Mouse (Mus musculus) T-helper 17 cell (primary cell): Measurements from ENCODE around the gene Uggt1.

ENCODE experiments used
- in situ Hi-C, 2 experiments: fragments of 300-600 bp; cut with MboI, MseI; formaldehyde crosslinking; loops; 1 replicate in 1 of 2; 2 replicates in 1 of 2; pipeline ENCODE4 v1.15.1; 2025; ENCODE audit warnings: high pct_unique_total_duplicates in 2 of 2

Gene Uggt1

DNA sequence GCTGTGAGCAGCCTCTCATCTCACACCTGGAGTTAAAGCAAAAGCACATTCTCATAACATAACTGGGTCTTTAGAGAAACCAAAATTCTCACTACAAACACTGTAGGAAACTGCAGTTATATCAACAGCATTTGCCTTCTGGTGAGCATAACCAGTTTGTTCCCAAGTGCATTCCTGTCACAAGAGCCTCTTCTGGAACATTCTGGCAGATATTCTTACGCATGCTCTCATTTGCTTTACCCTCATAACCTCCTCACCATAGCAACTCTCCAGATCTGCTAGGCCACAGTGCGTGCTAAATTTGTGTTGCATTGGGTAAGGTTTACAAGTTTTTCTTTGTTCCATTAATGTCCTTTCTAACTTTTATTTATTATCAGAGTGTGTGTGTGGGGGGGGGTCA lies 14.8 kb upstream of the Uggt1 start:
- in situ Hi-C loops, result no loop called here

DNA sequence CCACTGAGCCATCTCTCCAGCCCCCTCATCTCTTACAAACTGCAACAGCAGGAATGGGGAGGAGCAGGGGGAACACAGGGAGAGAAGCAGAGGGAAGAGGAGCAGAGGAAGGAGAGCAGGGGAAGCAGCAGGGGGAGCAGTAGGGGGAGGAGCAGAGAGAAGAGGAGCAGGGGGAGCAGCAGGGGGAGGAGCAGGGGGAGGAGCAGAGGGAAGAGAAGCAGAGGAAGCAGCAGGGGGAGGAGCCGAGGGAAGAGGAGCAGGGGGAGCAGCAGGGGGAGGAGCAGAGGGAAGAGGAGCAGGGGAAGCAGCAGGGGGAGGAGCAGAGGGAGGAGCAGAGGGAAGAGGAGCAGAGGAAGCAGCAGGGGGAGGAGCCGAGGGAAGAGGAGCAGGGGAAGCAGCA lies 14.1 kb upstream of the Uggt1 start:
- in situ Hi-C loops, result no loop called here

DNA sequence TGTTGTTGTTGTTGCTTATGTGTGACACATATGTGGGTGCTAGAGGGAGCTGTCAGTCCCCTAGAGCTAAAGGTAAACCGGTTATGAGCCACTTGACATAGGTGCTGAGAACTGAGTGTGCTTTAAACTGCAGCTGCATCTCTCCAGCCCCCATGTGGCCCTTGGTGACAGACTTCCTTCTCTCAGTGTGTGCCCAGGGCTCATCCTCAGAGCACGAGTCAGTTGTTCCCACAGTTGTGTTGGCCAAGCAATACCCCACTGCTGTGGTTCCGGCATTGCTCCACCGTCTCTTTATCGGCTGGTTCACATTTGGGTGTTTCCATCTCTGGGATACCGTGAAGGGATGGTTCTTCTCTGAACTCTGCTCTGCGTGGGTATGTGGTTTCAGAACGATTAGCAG lies 12.8 kb upstream of the Uggt1 start:
- in situ Hi-C loops, result no loop called here

- in situ Hi-C loops, result no loop called here
Measured at GRCm38 (mm10) chr1:36255871-36256640, 11.5 kb upstream of the Uggt1 start.

DNA sequence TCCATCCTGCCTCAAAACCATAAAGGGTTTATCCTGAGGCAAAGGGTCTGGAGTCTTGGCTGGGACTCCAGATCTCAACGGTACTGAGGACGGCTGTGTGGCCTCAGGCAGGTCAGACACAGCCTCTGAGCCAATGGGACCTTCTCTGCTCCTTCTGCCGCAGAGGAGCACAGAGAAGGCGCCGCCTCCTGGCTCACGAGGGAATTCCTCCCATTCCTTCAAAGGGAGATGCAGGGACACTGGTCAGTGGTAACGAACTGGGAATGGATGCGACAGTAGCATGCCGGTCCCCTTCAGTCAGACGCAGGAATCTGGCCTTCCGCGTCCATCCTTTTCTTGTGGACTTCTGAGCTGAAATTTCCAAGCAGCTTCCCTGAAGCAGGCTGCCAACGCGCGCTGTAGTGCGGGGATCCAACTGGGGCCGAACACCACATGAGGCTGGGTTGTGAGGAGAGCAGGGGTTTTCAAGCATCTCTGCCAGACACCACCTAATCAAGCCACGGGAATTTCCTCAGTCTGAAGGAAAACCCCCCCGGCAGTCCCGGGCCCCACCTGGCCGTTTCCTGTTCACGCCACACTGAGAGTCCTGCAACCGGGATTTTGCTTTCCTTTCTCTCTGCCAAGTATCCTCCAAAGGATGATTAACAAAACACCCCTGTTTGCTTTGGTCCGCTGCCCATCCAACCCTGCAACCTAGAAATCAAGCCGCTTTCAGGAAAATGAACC lies 10.3 kb upstream of the Uggt1 start:
- in situ Hi-C loops, result no loop called here

GRCm38 (mm10) chr1:36252791-36253190 lies 8.3 kb upstream of the Uggt1 start:
- in situ Hi-C loops, result no loop called here

DNA sequence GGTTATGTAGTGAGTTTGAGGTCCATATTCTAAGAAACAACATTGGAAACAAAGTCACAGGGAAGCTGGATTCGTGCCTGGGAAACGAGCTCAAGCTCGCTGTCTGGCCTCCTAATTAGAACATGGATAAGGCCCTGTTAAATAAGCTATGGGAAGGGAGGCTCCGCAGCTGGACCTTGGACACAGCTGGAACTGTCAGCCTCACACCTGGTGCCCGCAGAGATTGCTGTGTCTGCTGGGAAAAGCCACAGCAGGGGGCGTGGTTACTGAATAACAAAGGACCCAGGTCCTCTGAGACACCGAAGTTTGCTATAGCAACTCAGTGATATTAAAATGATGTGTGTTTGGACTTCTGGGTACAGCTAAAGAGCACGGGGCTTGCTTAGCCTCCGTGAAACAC lies 6.9 kb upstream of the Uggt1 start:
- in situ Hi-C loops, result no loop called here

DNA sequence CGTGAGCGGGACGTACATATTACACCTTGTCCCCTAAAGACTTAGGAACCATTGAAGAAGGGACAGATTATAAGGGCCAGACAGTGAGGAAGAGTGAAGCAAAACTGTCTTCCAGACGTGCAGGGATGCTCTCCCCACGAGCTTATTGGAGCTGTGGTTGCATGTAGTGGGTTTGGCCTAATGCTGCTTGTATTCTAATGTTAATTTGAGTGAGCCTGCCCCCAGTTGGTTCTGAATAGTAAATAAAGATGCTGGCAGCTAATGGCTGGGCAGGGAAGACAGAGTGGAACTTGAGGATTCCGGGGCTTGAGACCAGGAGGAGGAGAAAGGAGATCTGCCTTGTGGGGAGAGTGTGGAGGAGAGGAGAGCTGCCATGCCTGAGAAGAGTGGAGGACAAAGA lies 2.2 kb upstream of the Uggt1 start:
- in situ Hi-C loops, result no loop called here

- in situ Hi-C loops, result no loop called here
Measured at GRCm38 (mm10) chr1:36244828-36245215, 302 bp upstream of the Uggt1 start.

DNA sequence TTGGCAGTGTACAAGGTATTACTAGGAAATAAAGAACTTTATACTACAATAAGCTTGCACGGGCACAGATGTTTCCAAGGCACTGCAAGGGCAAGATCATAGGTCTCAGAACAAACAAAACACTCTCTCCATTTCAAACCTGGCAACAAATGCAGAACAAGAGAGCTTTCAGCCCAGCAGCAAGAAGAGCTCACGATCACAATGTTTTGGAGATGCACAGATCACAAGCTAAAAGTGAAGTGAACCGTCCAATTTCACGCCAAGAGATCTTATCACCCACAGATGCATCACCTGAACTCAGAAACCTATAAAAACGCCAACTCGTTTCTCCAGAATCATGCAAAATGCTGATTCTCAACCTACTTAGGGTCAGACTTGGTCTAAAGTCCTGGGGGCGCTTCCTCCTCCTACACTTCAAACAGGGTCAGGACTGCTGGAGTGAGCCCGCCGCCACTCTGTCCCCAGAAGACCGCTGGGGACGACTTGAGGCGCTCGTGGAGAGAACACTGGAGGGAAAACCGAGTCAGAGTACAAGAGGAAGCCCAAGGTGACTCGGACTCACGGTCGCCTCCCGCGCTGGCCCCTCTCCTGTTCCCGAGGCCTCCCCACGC lies 968 bp downstream of the Uggt1 start:
- in situ Hi-C loops, result no loop called here

GRCm38 (mm10) chr1:36241903-36242429 lies 2.6 kb downstream of the Uggt1 start:
- in situ Hi-C loops, result no loop called here

- in situ Hi-C loops, result no loop called here
Measured at GRCm38 (mm10) chr1:36240176-36240575, 4.3 kb downstream of the Uggt1 start.

DNA sequence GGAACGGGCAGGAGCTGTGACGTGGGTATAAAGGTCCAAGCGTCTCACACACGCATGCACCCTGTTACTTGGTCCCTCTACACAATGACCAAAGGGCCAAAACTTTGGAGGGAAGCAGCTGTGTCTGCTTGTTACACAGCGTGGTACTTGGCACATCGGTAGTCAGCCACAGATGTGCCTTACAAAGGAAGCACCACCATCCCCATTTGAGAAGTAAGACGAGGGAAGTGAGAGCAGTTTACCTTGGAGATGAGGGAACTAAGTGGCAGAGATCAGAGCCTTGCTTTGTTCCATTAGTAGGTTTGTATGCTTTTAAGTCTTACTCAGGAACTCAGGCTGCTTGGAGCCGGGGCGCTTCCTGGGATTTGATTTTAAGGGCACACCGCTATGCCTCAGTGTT lies 5.1 kb downstream of the Uggt1 start:
- in situ Hi-C loops, result no loop called here

- in situ Hi-C loops, result no loop called here
Measured at GRCm38 (mm10) chr1:36235855-36236254, 8.7 kb downstream of the Uggt1 start.

- in situ Hi-C loops, result no loop called here
Measured at GRCm38 (mm10) chr1:36235057-36235639, 9.4 kb downstream of the Uggt1 start.

GRCm38 (mm10) chr1:36233218-36233617 lies 11.3 kb downstream of the Uggt1 start:
- in situ Hi-C loops, result no loop called here

DNA sequence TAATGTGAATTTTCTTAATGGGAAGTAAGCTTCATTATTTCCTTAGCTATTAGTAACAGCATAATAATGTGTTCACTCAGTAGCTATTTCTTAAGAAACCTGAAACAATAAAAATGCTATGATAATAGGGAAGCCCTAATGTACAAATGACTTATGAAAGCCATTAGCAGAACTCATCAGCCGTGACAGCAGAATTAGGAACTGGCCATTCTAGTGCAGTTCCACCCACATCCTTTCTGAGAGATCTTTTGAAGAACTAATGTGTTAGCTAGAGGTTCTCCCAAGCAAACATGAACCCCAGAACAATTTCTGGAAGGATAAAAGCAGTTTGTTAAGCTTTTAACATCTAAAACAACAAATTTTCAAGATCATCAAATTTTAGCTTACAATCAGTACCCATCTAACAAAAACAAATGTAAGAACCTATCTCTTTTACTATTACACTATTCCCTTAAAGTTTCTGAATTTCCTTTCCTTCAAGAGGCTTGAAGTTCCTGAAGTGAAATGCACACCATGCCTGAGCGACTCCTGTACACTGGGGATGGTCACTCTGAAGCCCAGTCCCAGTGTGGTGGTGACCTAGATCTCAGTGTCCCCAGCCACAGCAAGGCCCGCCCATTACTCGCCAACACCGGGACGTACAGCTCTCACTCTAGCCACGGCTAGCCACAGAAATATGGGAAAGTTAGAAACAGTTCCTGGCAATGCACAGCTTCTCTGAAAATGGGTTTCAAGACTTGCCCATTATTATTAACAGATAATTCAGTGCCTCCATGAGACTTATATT lies 13.4 kb downstream of the Uggt1 start:
- in situ Hi-C loops, result no loop called here

- in situ Hi-C loops, result loop anchor here in 1 of 2 experiments (5.0 kb wide), 1 partner anchor 54 kb away; no protein-coding TSS in a partner anchor
Measured at GRCm38 (mm10) chr1:36228461-36228860, 16.1 kb downstream of the Uggt1 start.

GRCm38 (mm10) chr1:36224648-36225047 lies 19.9 kb downstream of the Uggt1 start:
- in situ Hi-C loops, result loop anchor here in 1 of 2 experiments (5.0 kb wide), 1 partner anchor 58 kb away; no protein-coding TSS in a partner anchor

DNA sequence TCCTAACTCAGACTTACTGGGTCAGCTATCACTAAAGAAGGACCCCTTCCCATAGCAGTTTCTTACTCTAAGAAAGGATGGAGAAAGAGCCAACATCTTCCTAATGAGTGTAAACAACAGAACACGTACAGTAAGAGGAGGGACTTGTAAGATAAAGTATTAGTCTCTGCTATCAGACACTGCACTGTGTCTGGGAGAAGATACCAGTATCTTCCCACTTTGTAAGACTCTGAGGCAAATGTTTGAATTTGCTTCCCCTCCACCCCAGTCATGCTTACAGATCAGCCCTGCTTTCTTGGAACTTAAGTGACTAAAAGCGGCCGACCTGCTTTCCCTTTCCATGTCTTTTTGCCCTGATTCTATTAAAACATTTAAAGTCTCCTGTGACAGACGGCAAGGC lies 30.2 kb downstream of the Uggt1 start:
- in situ Hi-C loops, result no loop called here

DNA sequence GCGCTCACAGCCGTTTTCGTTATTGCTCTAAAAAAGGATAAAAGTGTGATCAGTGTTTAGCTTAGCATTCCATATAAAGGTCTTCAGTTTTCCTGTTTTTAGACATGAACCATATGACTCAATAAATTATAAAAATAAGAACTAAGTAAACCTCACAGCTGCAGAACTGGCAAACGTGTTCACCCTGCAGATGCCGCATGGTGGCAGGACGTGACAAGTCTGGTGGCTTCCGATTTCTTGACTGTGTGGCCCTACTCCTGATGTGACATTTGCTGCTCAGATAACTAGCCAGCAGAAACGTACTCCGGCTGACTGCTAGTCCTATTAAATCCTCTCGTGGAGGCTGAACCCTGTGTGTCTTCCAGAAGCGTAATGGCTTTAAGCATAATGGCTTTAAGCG lies 42.8 kb downstream of the Uggt1 start:
- in situ Hi-C loops, result no loop called here
